Mouse (Mus musculus) megakaryocyte, embryonic 14.5 days (primary cell): ENCODE results near the gene Nrg4. TPM values are rescaled to one million over a fixed set of nuclear protein-coding genes. Genes with fewer than 3 reads are reported as not detected.

Experiments used
- H3K27me3 ChIP-seq: replicated peaks from 2 replicates; pipeline ENCODE3; 2012; ENCODE audit warnings: inconsistent platforms
- H3K36me3 ChIP-seq: replicated peaks from 2 replicates; pipeline ENCODE3; 2012; ENCODE audit warnings: low read length, inconsistent platforms, mixed read lengths
- H3K4me1 ChIP-seq: 2 replicates; pipeline ENCODE4 v1.6.1; 2012; ENCODE audit warnings: inconsistent platforms
- H3K4me3 ChIP-seq: replicated peaks from 2 replicates; pipeline ENCODE3; 2012; ENCODE audit warnings: moderate library complexity, mild to moderate bottlenecking, inconsistent platforms
- H3K9me3 ChIP-seq: 2 replicates; pipeline ENCODE4 v1.6.1; 2012; ENCODE audit warnings: inconsistent platforms
- FLI1 ChIP-seq: IDR thresholded peaks from 2 replicates; pipeline ENCODE4 v1.6.1; 2012; ENCODE audit warnings: low read length, inconsistent platforms, mixed read lengths
- GATA1 ChIP-seq: IDR thresholded peaks from 3 replicates; pipeline ENCODE4 v1.6.1; 2012; ENCODE audit warnings: mixed read lengths, low read length, inconsistent platforms, borderline replicate concordance
- polyA plus RNA-seq: library from polyadenylated mRNA; stranded (reverse); fragments of >175 nt; gene quantifications from 2 replicates; pipeline ENCODE4 v1.2.3, GENCODE M21; 2012; ENCODE audit warnings: low replicate concordance; ENCODE audit not compliant: insufficient read depth

The Nrg4 gene
- polyA plus RNA-seq, 1 experiment: 0.26 TPM

DNA sequence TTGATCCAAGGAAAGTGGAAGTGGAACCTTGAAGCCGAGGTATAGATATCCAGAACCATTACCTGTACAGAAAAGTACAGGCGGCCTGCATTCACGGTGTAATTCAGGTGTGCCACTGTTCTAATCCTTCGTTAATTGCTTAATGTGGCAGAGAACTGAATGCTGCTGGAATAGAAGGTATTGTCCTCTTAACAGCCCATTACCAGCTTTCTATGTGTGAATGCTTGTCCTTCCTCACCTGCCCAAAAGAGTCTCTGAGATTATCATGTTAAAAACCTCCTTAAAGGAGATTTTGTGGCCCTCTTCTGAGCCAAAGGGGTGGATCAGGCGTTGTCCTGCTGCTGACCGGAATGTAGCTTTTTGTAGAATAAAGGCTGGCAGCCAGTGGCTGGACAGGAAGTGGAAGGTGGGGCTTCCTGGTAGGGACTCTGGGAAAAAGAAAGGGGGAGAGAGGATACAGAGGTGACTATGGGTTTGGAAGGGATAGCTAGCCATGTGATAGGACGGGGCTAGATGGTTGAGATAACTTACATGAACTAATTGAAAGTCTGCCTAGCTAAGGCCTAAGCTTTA, 101.4 kb downstream of the Nrg4 start:
- Histone ChIP-seq H3K36me3 (peaks cover 57% of the 10 kb centered on the region), H3K27me3 (no peaks in the 10 kb centered on the region), H3K4me1 (peaks cover 31% of the 10 kb centered on the region), H3K9me3 (peaks cover 4% of the 10 kb centered on the region), H3K4me3 (no peak overlapping the region)
- no peak for TF ChIP-seq GATA1
- no peak for TF ChIP-seq FLI1

DNA sequence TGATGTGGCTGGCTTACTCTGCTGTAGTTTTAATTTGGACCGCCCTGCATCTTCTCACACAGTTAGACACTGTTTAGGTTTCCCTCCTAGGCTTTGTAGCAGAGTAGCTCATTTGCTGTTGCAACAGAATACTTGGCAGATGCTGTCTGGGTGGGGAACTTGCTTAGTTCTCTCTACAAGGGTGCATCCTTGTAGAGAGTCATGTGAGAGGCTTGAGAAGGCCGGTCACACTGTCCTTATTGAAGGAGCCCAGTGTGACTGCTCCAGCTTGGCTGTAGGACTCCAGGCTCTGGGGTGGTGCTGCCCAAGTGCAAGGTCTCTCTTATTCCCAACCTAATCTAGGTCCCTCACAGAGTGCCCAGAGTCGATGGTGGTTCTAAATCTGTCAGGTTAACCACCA, 109.3 kb downstream of the Nrg4 start:
- Histone ChIP-seq H3K36me3 (peaks cover 99% of the 10 kb centered on the region), H3K9me3 (no peaks in the 10 kb centered on the region), H3K4me1 (peaks cover 34% of the 10 kb centered on the region), H3K4me3 (no peak overlapping the region), H3K27me3 (no peaks in the 10 kb centered on the region)
- TF ChIP-seq FLI1 (no peak), GATA1 (no peak)

DNA sequence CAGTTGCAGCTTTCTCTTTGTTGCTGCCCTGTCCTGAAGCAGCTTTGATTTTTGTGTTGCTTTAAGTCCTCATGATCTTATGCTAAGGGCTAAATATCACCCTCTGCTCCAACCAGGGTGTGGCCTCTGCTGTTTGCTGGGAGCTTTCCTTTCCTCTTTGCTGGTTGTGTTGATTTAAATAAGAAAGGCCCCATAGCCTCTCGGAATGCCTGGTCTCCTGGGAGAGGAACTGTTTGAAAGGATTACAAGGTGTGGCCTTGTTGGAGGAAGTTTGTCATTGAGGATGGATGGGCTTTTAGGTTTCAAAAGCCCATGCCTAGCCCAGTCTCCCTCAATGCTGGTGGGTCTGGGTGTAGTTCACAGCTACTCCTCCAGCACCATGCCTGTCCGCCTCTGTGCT, 110.6 kb downstream of the Nrg4 start:
- TF ChIP-seq GATA1: no peak
- TF ChIP-seq FLI1: no peak
- H3K4me3 ChIP-seq: no peak overlapping the region
- no peaks in the 10 kb centered on the region for H3K9me3 ChIP-seq
- no peaks in the 10 kb centered on the region for H3K27me3 ChIP-seq
- peaks cover 42% of the 10 kb centered on the region for H3K4me1 ChIP-seq
- H3K36me3 ChIP-seq: peaks cover 97% of the 10 kb centered on the region

GRCm38 (mm10) chr9:55215648-55216047, 111.0 kb downstream of the Nrg4 start:
- no peak overlapping the region for H3K4me3 ChIP-seq
- H3K4me1 ChIP-seq: peaks cover 43% of the 10 kb centered on the region
- peaks cover 94% of the 10 kb centered on the region for H3K36me3 ChIP-seq
- TF ChIP-seq GATA1 (no peak), FLI1 (no peak)
- no peaks in the 10 kb centered on the region for H3K9me3 ChIP-seq
- H3K27me3 ChIP-seq: no peaks in the 10 kb centered on the region

DNA sequence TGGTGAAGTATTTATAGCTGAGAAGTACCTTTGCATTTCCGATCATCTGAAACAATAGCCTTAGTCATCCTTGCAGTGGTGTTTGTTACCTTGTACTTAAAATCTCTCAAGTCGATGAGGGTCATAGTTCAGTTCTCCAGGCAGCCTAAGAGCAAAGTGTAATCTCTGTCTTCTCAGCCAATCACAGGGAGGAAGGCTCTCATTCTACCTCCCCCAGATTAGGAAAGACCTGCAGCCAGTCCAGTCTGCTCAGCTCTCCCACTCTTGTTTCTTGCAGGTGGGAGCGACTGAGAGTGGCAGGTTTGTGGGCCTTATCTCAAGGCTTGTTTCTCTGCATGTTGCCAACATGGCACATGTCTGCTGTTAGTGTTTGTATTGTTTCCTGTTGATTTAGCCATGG, 111.6 kb downstream of the Nrg4 start:
- Histone ChIP-seq H3K4me1 (peaks cover 43% of the 10 kb centered on the region), H3K4me3 (no peak overlapping the region), H3K36me3 (peaks cover 88% of the 10 kb centered on the region), H3K27me3 (no peaks in the 10 kb centered on the region), H3K9me3 (no peaks in the 10 kb centered on the region)
- TF ChIP-seq FLI1 (no peak), GATA1 (no peak)

GRCm38 (mm10) chr9:55213396-55213795, 113.2 kb downstream of the Nrg4 start:
- H3K4me1 ChIP-seq: peaks cover 44% of the 10 kb centered on the region
- peaks cover 72% of the 10 kb centered on the region for H3K36me3 ChIP-seq
- no peaks in the 10 kb centered on the region for H3K27me3 ChIP-seq

GRCm38 (mm10) chr9:55211611-55212010, 115.0 kb downstream of the Nrg4 start:
- Histone ChIP-seq H3K4me1 (peaks cover 46% of the 10 kb centered on the region), H3K4me3 (no peak overlapping the region), H3K9me3 (peaks cover 2% of the 10 kb centered on the region; the same call in 1 of the 2 replicates), H3K27me3 (no peaks in the 10 kb centered on the region), H3K36me3 (peaks cover 61% of the 10 kb centered on the region)
- TF ChIP-seq FLI1 (no peak), GATA1 (no peak)

More at GRCm38 (mm10) chr9:55213396-55213795, 113.2 kb downstream of the Nrg4 start:
- no peak for TF ChIP-seq FLI1
- TF ChIP-seq GATA1: no peak
- peaks cover 2% of the 10 kb centered on the region; the same call in 1 of the 2 replicates for H3K9me3 ChIP-seq
- no peak overlapping the region for H3K4me3 ChIP-seq

DNA sequence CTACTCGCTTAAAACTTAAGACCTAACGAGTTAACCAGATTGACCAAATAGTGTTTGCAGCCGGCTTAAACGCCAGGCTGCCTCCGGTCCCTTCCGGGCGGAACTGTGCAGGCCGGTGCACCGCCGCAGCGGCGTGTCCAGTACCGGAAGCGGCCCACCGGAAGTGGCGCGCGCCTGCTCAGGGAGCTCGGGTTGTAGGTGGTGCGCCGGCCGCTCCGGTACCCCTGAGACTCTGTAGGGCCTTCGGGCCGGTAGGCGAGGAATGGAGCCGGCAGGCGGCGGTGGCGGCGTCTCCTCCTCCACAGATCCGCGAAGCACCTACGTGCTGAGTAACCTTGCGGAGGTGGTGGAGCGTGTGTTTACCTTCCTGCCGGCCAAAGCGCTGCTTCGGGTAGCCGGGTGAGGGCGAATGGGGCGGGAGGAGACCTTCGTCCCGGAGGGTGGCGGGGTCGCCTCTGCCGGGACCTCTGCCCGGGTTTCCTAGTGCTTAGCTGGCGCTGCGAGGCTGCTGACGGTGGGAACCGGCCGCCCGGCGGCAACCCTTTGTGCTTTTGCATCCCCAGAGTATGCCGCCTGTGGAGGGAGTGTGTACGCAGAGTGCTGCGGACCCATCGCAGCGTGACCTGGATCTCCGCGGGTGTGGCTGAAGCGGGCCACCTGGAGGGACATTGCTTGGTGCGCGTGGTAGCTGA, 117.7 kb downstream of the Nrg4 start, which contains the start of gene Fbxo22:
TSS of gene Fbxo22 (plus strand) at position 136 of the 692 bp plus-strand sequence.
- Histone ChIP-seq H3K36me3 (peaks cover 55% of the 10 kb centered on the region), H3K4me1 (peaks cover 38% of the 10 kb centered on the region), H3K27me3 (no peaks in the 10 kb centered on the region), H3K4me3 (peak within 1 kb of the TSS; percentile 98), H3K9me3 (peaks cover 2% of the 10 kb centered on the region; the same call in 1 of the 2 replicates)
- TF ChIP-seq GATA1: no peak
- TF ChIP-seq FLI1: peak; percentile 94; the same call in 1 of the 2 replicates

- Histone ChIP-seq H3K27me3 (no peaks in the 10 kb centered on the region), H3K4me3 (peak overlapping the region; percentile 98), H3K36me3 (peaks cover 53% of the 10 kb centered on the region), H3K9me3 (peaks cover 2% of the 10 kb centered on the region; the same call in 1 of the 2 replicates), H3K4me1 (peaks cover 38% of the 10 kb centered on the region)
- TF ChIP-seq FLI1: no peak
- TF ChIP-seq GATA1: no peak
Observed at GRCm38 (mm10) chr9:55208458-55208789, 118.2 kb downstream of the Nrg4 start.

DNA sequence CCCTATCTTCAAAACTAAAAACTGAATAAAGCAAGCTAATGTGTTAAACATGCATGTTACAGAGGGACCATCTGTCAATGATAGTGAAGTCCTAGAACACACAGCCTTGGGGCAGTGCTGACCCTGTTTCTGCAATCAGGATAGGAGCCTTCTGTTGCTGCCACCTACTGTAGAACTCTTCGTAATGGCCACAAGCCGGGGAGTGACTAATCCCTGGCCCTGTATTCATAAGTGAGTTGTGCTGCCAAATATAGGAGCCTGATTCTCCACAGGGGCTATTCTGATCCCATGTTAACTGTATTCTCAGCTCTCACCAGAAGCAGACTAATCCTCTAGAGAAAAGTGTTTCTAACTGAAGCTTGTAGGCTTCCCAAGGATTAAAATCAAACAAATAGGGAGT, 127.3 kb downstream of the Nrg4 start:
- no peaks in the 10 kb centered on the region; the same call in 1 of the 2 replicates for H3K4me1 ChIP-seq
- no peaks in the 10 kb centered on the region for H3K27me3 ChIP-seq
- H3K36me3 ChIP-seq: peaks cover 66% of the 10 kb centered on the region
- no peak overlapping the region for H3K4me3 ChIP-seq
- no peaks in the 10 kb centered on the region for H3K9me3 ChIP-seq
- no peak for TF ChIP-seq FLI1
- TF ChIP-seq GATA1: no peak
